Mouse (Mus musculus): ENCODE measurements around the gene Nrcam. TPM values are rescaled to one million over a fixed set of nuclear protein-coding genes. Genes with fewer than 3 reads are reported as not detected.
A peak's percentile ranks its signal among the peaks of the same experiment; 100 is the strongest.
"Not testable (repeated sequence)": the region's sequence is repeated elsewhere in the genome, so short reads cannot be mapped to it uniquely, and the experiment has no call there.

Nrcam gene
- total RNA-seq (2015; ENCODE audit: low replicate concordance), result not detected in 2 replicates
- 0.15 TPM in 1 of 2 replicates, not detected in the other for total RNA-seq (2017; ENCODE audit: low replicate concordance)

DNA sequence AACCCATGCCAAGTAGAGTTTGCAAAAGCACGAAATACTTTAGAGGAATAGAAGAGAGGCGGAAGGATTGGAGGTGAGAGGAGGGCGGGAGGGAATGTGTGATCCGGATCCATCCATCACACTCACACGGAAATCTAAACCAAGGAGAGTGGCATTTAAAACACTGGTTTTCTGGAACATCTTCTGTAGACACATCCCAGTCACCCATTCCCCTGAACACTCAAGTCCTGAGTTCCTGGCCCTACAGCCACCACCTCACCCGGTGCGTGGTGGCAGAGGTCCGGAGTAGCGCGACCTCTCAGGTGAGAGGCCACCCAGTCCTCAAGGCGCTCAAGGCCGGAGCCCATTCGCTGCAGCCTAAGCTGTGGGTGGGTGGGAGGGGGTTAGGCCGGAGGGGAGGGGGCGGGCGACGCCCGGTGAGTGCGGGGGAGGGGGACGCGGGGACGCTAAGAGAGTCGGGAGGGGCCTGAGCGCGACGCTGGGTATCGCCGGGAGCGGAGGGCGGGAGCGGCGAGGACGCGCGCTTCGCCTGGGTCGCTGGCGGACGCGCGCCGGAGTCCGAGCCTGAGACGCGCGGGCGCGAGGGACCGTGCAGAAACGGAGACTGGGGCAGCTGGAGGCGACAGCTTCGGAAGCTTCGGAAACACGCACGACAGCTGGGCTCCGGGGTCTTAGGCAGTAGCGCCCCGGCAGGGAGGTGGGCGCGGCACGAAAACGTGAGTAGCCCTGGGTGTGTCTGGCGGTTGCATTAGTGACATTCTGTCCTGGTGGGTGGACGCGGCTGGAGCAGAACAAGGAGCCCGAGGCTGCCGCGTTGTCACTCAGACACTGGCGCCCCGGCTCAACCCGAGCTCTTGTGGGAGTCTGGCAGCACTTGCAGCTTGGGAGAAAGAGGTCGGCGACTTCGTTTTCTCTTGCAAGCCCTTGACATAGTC lies at the start of gene Nrcam:
Nrcam (plus strand) TSS at position 505 of the 935 bp plus-strand sequence.
- no peak for ATAC-seq (replicated peaks; ENCODE audit: low FRiP score, poor library complexity, severe bottlenecking)

DNA sequence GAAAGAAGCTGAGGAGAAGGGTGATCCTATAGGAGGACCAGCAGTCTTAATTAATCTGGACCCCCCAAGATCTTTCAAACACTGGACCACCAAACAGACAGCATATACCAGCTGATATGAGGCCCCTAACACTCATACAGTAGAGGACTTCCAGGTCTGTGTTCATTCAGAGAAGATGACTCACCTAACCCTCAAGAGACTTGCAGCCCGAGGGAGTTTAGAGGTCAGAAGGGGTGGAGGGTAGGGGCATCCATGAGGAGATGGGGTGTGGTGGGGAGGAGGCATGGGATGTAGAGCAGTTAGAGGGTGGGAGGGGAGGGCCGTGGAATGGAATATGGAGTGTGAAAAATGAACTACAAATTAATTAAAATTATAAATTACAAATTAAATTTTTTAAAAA lies 48.5 kb upstream of the Nrcam start:
- ATAC-seq (replicated peaks; ENCODE audit: low FRiP score, poor library complexity, severe bottlenecking), result not testable (repeated sequence)

DNA sequence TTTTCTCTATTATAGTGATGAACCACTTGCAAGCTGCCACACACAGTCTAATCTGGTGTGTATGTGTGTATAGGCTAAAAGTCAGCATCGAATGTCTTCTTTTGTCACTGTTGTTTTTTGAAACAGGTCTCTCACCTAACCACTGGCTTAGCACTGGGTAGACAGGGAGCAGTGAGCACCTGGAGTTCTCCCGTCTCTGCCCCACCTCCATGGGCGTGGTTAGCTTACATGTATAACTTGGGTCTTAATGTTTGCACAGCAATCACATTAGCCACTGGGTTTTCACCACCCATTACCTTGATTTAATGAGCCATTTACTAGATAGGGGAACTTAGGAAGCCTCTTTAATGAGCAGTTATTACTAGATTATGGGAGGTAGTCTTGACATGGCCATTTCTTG lies 47.2 kb upstream of the Nrcam start:
- no peak for ATAC-seq (replicated peaks; ENCODE audit: low FRiP score, poor library complexity, severe bottlenecking)

DNA sequence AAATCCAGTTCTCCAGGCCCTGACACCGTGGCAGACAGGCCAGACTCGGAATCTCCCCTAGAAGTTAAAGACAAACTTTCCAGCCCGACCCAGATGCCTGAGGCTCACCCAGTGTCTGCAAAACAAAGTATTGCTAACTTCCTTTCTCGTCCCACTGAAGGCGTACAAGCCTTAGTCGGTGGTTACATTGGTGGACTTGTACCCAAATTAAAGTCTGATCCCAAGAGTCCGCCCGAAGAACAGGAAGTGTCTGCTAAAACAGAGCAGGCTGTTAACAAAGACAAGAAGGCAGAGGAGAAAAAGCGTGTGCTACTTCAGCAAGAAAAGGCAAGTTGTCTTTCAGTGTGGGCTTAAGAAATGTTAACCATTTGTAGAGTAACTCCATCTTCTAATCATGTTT lies 45.3 kb upstream of the Nrcam start:
- ATAC-seq (replicated peaks; ENCODE audit: low FRiP score, poor library complexity, severe bottlenecking), result no peak

DNA sequence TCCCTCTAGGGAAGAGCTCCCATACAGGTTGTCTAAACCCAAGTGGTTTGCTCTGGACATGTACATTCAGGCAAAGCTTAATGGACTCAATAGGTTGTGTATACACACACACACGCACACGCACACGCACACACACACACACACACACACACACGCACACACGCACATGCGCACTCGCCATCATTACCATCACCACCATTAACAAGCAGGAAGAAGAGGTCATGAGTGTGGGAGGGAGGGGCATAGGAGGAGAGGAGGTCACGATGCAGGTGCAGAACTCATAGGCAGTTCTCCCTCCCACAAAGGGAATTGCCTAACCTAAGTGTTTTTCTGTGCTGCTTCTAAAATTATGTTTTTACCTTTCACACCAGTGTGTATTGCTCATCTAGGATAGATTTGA lies 41.7 kb upstream of the Nrcam start:
- ATAC-seq (replicated peaks; ENCODE audit: low FRiP score, poor library complexity, severe bottlenecking), result no peak

DNA sequence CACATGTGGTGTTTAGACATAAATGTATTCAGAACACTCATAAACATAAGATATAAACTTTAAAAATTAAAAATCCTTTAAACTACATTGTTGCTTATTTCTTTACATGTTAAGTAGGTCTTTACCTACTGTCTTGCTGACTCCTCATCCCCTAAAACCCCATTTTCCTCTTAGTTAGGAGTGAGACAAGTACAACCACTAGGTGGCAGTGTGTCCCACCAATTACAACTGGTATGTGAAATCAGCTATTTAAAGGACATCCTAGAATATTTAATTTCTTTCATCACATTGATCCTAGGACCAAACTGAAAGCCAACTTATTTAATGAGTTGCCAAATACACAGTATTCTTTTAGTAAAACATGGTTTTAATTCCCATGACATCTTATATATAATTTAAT lies 36.4 kb upstream of the Nrcam start:
- peak; percentile 71; the same call in 1 of the 2 replicates for ATAC-seq (replicated peaks; ENCODE audit: low FRiP score, poor library complexity, severe bottlenecking)

DNA sequence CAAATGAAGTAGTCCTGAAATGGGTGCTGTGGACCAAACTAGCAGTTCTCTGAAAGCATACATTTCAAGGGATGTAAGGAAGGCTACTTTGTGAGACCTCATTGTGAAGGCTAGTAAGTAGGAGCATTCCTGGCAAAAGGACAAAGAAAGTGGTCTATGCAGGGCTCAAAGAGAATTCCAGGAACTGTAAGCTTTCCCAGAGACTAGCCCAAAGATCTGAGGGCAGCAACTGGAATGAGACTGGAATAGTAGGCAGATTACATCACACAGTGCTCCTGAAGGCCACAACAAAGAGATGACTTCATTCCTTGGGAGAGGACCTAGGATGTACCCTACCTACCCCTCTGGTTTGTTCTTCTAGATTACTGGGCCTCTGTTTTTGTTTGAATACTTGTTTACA lies 27.9 kb upstream of the Nrcam start:
- no peak for ATAC-seq (replicated peaks; ENCODE audit: low FRiP score, poor library complexity, severe bottlenecking)

DNA sequence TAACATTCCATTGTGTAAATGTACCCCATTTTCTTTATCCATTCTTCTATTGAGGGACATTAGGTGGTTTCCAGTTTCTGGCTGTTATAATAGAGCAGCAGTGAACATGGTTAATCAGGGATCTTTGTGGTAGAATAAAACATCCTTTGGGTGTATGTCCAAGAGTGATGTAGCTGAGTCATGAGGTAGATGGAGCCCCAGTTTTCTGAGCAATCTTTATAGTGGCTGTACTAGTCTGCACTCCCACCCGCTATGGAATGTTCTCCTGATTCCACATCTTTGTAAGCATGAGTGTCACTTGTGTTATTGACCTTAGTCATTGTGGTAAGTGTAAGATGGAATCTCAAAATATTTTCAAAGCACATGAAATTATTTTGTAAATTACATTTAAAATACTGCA lies 24.7 kb upstream of the Nrcam start:
- ATAC-seq (replicated peaks; ENCODE audit: low FRiP score, poor library complexity, severe bottlenecking), result no peak

DNA sequence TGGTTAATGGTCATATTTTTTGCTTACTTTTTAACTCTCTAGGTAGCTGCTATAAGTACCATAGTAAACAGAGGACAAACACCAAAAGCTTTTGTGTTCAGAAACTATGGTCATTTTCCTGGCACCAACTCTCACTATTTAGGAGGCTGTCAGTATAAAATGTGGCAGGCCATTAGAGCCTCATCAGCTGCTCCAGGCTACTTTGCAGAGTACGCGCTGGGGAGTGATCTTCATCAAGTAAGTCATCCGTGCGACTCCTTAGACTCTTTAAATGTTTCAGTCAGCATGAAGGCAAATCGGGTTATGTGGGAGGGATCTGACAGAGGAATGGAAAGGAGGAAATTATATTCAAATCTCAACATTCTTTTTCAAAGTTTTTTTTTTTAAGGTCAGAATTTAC lies 23.8 kb upstream of the Nrcam start:
- ATAC-seq (replicated peaks; ENCODE audit: low FRiP score, poor library complexity, severe bottlenecking), result no peak

DNA sequence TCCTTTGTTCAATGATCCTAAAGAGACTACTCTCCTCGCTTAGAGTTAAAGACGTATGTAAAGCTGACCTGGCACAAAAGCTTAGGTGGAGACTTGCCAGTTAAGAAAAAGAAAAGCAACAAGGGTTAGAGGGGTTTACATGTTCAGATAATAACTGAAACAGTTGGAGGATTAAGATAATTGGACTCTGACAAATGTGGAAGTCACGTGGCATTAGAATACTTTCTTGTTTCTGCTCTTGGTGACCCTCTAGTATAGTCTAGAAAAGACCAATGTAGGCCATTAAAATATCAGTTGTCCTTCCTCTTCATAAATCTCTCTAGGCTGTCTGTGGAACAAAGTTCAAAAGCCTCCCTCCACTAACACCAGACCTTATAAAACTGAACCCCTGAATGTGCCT lies 20.5 kb upstream of the Nrcam start:
- ATAC-seq (replicated peaks; ENCODE audit: low FRiP score, poor library complexity, severe bottlenecking), result 0 out of 2 replicates have a peak, but pooled peaks have one; percentile 6

DNA sequence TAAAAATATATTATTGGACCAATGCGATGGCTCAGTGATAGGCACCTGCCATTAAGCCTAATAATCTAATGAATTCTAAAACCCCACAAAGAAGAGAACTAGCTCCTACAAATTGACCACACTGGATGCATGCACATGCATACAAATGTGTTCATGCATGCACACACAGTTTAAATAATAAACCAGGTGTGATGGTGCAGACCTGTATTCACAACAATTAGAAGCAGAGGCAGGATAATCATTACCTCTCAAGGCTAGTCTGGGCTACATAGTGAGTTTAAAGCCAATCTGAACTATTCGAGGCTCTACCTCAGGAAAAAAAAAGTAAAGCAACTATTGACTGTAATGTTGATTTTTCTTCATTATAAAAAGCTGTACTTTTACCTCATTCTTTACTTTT lies 13.5 kb upstream of the Nrcam start:
- no peak for ATAC-seq (replicated peaks; ENCODE audit: low FRiP score, poor library complexity, severe bottlenecking)

DNA sequence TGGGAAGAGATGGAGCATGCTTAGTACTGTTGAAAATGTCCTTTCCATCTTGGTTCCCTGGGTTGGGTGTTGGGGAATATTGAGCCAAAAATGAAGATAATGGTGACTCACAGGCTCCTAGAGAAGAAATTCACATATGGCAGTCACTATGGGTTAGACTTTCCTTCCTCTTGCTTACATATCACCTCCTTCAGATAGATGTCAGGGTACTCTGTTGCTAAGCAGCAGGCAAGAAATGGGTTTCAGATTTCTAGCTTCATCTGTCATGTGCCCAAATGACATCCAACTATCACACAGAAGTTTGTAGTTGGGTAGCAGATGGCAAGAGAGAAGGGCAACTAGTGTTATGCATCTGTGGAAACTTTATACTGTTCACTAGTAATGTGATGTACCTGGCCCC lies 3.6 kb upstream of the Nrcam start:
- no peak for ATAC-seq (replicated peaks; ENCODE audit: low FRiP score, poor library complexity, severe bottlenecking)

DNA sequence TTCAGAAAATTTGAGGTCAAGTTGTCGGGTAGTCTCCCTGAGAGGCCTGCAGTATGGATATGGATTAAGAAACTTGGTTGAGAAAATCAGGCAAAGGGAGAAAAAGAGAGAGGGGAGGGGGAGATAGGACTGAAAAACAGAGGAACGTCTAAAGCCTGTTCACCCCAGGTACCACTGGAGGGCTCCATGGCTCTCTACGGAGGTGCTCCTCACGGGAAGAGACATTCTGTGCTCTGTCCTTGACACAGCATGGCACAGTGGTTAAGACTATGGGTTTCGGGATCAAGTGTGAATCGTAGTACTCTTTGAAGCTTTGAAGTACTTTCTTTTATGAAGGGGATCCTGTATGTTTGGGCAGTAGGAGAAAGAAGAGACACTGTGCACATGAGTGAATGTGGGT lies 1.2 kb upstream of the Nrcam start:
- ATAC-seq (replicated peaks; ENCODE audit: low FRiP score, poor library complexity, severe bottlenecking), result no peak

DNA sequence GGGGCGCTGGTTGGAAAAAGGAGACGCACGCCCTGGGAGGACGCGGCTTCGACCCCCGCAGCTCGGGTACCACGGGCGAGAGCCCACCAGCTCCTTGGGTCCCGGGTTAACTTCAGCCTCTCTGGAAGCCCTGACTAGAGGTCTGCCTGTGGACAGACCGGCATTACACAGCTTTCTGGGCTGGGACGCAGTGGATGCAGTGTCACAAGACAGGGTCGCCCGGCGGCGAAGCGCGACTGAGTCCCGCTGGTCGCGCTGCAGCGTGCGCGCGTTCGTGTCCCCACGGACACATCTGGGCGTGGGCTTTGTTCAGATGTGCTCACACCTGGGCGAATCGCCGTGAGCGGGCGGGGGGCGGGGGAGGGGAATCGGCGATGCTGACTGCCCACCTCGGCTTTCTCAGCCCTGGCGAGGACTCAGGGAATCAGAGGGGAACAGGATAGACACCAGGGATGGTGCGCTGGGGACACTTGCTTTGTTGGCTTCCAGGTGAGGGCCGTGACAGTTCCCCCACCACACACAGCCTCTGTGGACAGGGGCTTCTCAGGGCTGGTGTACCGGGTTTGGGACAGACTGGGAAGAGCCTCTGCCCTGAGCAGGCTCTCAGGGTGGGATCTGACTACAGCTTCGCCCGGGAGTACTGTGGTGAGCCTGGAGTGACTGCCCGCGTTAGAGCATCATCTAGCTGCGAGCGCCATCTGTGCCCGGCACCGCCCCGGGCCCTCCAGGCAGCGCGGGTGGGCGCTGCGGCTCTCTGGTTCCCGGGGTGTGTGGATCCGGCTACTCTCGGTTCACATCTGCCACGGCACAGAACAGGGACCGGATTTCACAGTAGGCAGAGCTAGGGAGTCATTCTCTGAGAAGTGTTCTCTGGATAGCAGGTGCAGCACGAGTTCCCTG lies 881 bp downstream of the Nrcam start:
- no peak for ATAC-seq (replicated peaks; ENCODE audit: low FRiP score, poor library complexity, severe bottlenecking)

DNA sequence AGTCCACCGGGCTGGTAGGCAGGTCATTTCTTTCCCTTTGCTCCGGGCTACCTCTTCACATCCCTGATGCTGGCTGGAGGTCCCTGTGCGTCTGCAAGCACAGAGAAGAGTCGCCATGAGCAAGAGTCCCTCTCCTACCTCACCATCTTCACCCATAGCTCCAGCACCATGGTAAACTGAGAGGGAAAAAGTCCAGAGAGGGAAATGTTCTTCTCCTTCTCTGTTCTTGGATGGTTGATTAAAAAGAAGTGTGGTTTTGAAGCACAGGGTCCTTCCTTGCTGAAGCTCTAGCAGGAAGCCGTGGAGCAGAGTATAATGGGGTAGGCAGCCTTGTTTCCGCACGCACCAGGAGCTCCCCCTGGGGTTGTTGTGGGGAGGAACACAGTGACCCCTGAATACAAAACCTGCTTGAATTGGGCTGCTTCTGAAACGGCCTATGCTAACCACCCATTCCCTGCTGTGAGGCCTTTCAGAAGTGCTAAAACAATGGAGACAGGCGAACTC lies 1.6 kb downstream of the Nrcam start:
- no peak for ATAC-seq (replicated peaks; ENCODE audit: low FRiP score, poor library complexity, severe bottlenecking)

DNA sequence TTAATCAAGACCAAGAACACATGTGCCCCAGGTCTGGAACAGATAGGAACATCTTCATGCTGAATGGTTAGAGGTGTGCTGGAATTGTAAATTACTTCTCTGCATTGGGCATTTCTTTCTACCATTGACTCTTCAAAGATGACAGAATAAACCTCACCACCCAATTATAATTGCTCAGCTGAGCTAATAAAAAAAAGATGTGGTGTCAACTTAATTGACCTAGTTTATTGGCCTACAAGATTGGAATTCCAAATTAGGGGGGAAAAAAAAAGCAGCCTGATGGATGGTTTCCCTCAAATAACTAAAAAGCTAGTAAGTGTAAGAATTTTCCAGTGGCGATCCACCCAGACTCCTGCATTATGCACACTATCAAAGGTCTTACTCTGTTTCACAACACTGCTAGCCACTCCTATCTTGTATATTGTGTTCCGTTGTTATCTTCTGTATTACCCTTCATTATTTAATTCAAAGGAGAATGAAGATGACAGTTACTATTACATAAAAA lies 8.5 kb downstream of the Nrcam start:
- ATAC-seq (replicated peaks; ENCODE audit: low FRiP score, poor library complexity, severe bottlenecking), result no peak

DNA sequence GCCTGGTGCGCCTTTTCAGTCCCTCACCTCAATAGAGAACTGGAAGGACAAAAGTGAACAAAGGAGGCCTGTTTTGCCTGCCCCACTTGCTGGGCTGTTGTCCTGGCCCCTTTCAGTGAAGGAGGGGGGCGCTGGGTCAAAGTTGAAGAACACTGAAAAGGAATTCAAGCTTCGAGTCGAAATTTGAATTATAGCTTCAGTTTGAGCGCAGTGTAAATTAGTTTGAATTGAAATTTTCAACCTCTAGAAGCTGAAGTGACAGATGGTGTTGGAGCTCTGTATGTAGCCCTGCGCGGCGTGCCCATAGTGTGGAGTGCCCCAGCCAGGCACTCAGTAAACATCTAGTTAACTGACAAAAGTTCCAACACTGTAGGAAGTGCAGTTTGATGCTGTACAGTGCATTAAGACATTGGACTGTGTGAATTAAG lies 9.5 kb downstream of the Nrcam start:
- no peak for ATAC-seq (replicated peaks; ENCODE audit: low FRiP score, poor library complexity, severe bottlenecking)

DNA sequence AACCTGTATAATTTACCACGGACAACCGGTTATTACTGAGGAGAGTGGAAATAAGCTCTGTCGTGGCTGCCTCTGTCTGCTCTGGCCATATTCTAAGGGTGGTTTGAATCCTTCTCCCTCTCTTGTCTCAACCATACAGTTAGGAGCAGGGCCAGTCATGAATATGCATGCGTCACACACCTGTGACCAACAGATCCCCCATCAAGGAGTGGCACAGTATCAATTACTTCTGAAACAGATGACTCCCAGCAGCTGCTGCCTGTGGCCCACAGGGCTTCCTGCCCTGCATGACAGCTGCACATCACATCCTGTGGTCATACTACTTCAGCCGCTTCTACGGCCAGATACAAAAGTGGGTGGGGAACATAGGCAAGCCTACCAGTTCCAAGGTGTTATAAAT lies 15.4 kb downstream of the Nrcam start:
- no peak for ATAC-seq (replicated peaks; ENCODE audit: low FRiP score, poor library complexity, severe bottlenecking)

DNA sequence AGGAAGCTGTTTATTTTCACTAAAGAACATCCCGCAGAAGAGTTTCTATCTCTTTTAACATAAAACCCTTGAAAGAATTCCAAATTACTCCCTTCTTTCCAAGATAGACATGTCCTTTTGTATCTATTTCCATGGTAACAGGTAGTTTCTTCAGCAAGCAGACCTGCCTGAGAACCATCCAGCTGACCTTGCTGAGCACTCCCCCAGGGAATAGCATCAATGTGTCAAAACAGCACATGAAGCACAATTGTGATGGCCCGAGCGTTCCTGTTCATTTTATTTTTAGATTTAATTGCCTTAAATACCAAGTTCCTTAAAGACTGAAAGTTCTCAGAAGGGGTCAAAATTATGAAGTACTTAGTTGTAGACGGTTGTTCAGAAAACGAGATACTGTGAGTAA lies 16.6 kb downstream of the Nrcam start:
- ATAC-seq (replicated peaks; ENCODE audit: low FRiP score, poor library complexity, severe bottlenecking), result no peak

DNA sequence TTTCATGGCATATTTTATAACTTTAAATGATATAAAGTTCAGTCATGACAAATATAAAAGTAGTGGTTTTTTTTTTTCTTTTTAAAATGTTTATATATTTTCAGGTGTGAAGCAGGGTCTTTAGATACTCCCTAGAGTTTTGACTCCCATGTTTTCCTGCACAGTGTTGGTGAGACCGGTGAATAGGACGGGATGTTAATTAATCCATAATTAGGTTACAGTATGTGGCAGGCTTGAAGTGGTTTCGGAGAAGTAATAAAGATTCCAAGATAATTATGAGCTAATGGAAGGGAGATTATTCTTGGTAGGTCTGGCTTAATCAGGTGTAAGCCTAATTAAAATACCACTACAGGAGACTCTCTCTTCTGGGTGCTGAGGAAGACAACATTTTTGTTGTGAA lies 17.5 kb downstream of the Nrcam start:
- ATAC-seq (replicated peaks; ENCODE audit: low FRiP score, poor library complexity, severe bottlenecking), result no peak

All from erythroid progenitor cell, adult 5-6 weeks (primary cell).